Mouse (Mus musculus) kidney, postnatal 10 days (tissue): Measurements from ENCODE around the gene 5730480H06Rik.

ENCODE experiments used
- DNase-seq: peaks from one replicate; pipeline ENCODE4 v3.0.0; 2021; ENCODE audit warnings: mixed read lengths

5730480H06Rik gene

GRCm38 (mm10) chr5:48327652-48328051 is at the start of gene 5730480H06Rik:
TSS of gene 5730480H06Rik (plus strand) at chr5:48327952.
- DNase-seq = no peak

- DNase-seq = no peak
Observed at GRCm38 (mm10) chr5:48301186-48301585, 26.6 kb upstream of the 5730480H06Rik start.

GRCm38 (mm10) chr5:48315057-48315602 is 12.6 kb upstream of the 5730480H06Rik start:
- no peak for DNase-seq

GRCm38 (mm10) chr5:48320597-48320996 is 7.2 kb upstream of the 5730480H06Rik start:
- no peak for DNase-seq

- no peak for DNase-seq
Observed at GRCm38 (mm10) chr5:48326221-48326620, 1.5 kb upstream of the 5730480H06Rik start.

- no peak for DNase-seq
Observed at GRCm38 (mm10) chr5:48329751-48330150, 2.0 kb downstream of the 5730480H06Rik start.

- no peak for DNase-seq
Observed at GRCm38 (mm10) chr5:48330817-48331216, 3.1 kb downstream of the 5730480H06Rik start.

GRCm38 (mm10) chr5:48331441-48331840 is 3.7 kb downstream of the 5730480H06Rik start:
- no peak for DNase-seq

GRCm38 (mm10) chr5:48333407-48333806 is 5.7 kb downstream of the 5730480H06Rik start:
- DNase-seq = no peak

GRCm38 (mm10) chr5:48333884-48334513 is 6.2 kb downstream of the 5730480H06Rik start:
- DNase-seq = peak; percentile 6

- no peak for DNase-seq
Observed at GRCm38 (mm10) chr5:48340808-48341433, 13.2 kb downstream of the 5730480H06Rik start.

- DNase-seq = no peak
Observed at GRCm38 (mm10) chr5:48345095-48345982, 17.6 kb downstream of the 5730480H06Rik start.

GRCm38 (mm10) chr5:48345983-48346648 is 18.4 kb downstream of the 5730480H06Rik start:
- no peak for DNase-seq

GRCm38 (mm10) chr5:48349309-48349708 is 21.6 kb downstream of the 5730480H06Rik start:
- DNase-seq = no peak

- DNase-seq = peak; percentile 98
Observed at GRCm38 (mm10) chr5:48371890-48372766, 44.4 kb downstream of the 5730480H06Rik start.

GRCm38 (mm10) chr5:48402497-48402896 is 74.7 kb downstream of the 5730480H06Rik start:
- peak; percentile 65 for DNase-seq

- no peak for DNase-seq
Observed at GRCm38 (mm10) chr5:48408276-48408675, 80.5 kb downstream of the 5730480H06Rik start.

- peak; percentile 47 for DNase-seq
Observed at GRCm38 (mm10) chr5:48410348-48410747, 82.6 kb downstream of the 5730480H06Rik start.

- no peak for DNase-seq
Observed at GRCm38 (mm10) chr5:48411462-48411861, 83.7 kb downstream of the 5730480H06Rik start.

GRCm38 (mm10) chr5:48412261-48412660 is 84.5 kb downstream of the 5730480H06Rik start:
- no peak for DNase-seq

GRCm38 (mm10) chr5:48419741-48420140 is 92.0 kb downstream of the 5730480H06Rik start:
- no peak for DNase-seq

- no peak for DNase-seq
Observed at GRCm38 (mm10) chr5:48421957-48422356, 94.2 kb downstream of the 5730480H06Rik start.
